Mouse (Mus musculus) stomach, embryonic 14.5 days (tissue): ENCODE results near the gene Isl1. TPM values are rescaled to one million over a fixed set of nuclear protein-coding genes. Genes with fewer than 3 reads are reported as not detected.

Source experiments
- ATAC-seq: fragments of 200-750 bp; cut with Nextera tagmentation; 2 replicates; pipeline ENCODE4 v1.8.0; 2017; ENCODE audit warnings: low read depth, moderate TSS enrichment; ENCODE audit not compliant: insufficient number of reproducible peaks, insufficient read depth, low FRiP score
- H3K27ac ChIP-seq: fragments of 300-500 bp; sonication (generic); 2 replicates; pipeline ENCODE4 v1.5.1; 2014; ENCODE audit warnings: mild to moderate bottlenecking, low read length, moderate library complexity, mixed read lengths
- H3K27me3 ChIP-seq: fragments of 300-500 bp; sonication (generic); 2 replicates; pipeline ENCODE4 v1.6.1; 2014; ENCODE audit warnings: low read length, control low read depth, mixed read lengths; ENCODE audit not compliant: control insufficient read depth, insufficient read depth
- H3K36me3 ChIP-seq: fragments of 300-500 bp; sonication (generic); 2 replicates; pipeline ENCODE4 v1.6.1; 2014; ENCODE audit warnings: mild to moderate bottlenecking, control low read depth, low read length, moderate library complexity, mixed read lengths; ENCODE audit not compliant: control insufficient read depth, insufficient read depth
- H3K4me1 ChIP-seq: fragments of 300-500 bp; sonication (generic); 2 replicates; pipeline ENCODE4 v1.6.1; 2014; ENCODE audit warnings: low read length, control low read depth, mixed read lengths; ENCODE audit not compliant: control insufficient read depth, insufficient read depth
- H3K4me2 ChIP-seq: fragments of 300-500 bp; sonication (generic); replicated peaks from 2 replicates; pipeline ENCODE4 v1.6.1; 2014; ENCODE audit warnings: low read depth, low read length, control low read depth
- H3K4me3 ChIP-seq: fragments of 300-500 bp; sonication (generic); 2 replicates; pipeline ENCODE4 v1.5.1; 2014; ENCODE audit warnings: low read depth, low read length, control low read depth
- H3K9ac ChIP-seq: fragments of 300-500 bp; sonication (generic); replicated peaks from 2 replicates; pipeline ENCODE4 v1.6.1; 2014; ENCODE audit warnings: low read depth, mild to moderate bottlenecking, control low read depth, low read length, moderate library complexity, mixed read lengths
- H3K9me3 ChIP-seq: fragments of 300-500 bp; sonication (generic); 2 replicates; pipeline ENCODE4 v1.6.1; 2016; ENCODE audit warnings: low read depth, low read length, control low read depth; ENCODE audit not compliant: control insufficient read depth
- WGBS: fragments of 180-500 bp; shearing (Covaris S2); extraction: QIAGEN DNeasy Blood & Tissue Kit; methylation state at CpG from one replicate; pipeline ENCODE4 v1.1.7; 2014; 5-methylcytosine and 5-hydroxymethylcytosine counted together
- polyA plus RNA-seq: library from polyadenylated mRNA; unstranded; fragments of >200 nt; fragmentation: Nextera tagmentation; extraction: Ambion mirVana; gene quantifications from 2 replicates; pipeline ENCODE4 v1.2.1, GENCODE M21; 2014

The Isl1 gene
- polyA plus RNA-seq, 1 experiment from 2014 or later = 54.2 TPM

DNA sequence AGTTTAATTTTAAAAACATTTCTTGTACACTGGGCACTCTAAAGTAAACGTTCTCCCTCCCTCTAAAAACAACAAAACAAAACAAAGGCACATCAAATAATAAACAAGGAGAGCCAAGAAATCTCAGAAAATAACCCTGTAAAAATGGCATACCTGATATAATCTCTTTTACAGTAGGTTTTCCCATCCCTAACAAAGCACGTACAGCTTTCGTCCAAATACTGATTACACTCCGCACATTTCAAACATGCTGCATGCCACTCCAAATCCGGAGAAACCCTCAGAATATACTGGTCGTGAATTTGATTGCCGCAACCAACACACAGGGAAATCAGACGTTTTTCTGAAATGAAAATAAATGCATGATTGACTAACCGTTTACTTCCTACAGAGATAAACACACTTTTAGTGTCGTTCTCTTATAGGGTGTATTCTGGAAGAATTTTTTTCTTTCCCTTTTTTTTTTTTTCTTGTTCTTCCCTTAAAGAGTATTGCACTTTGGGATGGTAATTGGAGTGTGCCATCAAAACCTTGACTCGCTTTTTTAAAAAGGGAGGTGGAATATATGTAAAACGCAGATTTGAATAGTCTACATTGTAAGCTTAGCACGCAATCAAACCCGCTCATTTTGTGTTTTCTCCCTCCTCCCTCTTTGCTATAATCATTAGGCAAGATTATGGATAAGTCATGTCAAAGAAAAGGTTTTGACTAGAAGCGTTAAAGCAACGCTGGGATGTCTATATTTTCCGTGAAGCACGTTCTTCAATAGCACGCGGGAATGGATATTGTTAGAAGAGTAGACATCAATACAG, 1.2 kb downstream of the Isl1 start:
- no peak for ATAC-seq
- H3K4me2 ChIP-seq = peak overlapping the region; percentile 74
- H3K9ac ChIP-seq = peak overlapping the region; percentile 89
- no peaks in the 10 kb centered on the region for H3K36me3 ChIP-seq
- H3K9me3 ChIP-seq = no peaks in the 10 kb centered on the region
- 0 out of 2 replicates have a peak, but pooled peaks cover 3% of the 10 kb centered on the region for H3K4me1 ChIP-seq
- peak overlapping the region; percentile 89; the same call in 1 of the 2 replicates for H3K27ac ChIP-seq
- 2% methylated on average over 20 of the region's 20 CpGs for WGBS
- peaks cover 6% of the 10 kb centered on the region; the same call in 1 of the 2 replicates for H3K27me3 ChIP-seq
- peak overlapping the region; percentile 81 for H3K4me3 ChIP-seq

DNA sequence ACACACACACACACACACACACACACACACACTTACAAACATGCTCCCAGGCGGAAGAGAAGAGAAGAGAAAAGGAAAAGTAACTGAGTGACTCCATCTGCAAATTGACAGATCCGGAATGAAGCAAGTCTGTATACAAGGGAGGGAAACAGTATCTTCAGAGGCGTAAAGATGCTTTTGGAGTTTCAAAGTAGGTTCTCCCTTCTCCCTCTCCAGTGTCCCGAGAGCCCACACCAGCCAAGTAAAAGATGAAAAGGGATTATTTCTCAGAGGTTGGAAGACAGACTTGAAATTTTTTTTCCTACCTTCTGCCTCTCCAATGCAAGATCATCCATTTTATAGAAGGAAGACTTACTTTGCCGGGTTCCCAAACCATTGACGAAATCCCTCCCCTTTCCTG, 2.9 kb downstream of the Isl1 start:
- 0 out of 2 replicates have a peak, but pooled peaks cover 7% of the 10 kb centered on the region for H3K4me1 ChIP-seq
- no peaks in the 10 kb centered on the region; the same call in 1 of the 2 replicates for H3K36me3 ChIP-seq
- peak overlapping the region; percentile 51 for H3K4me2 ChIP-seq
- peak overlapping the region; percentile 81 for H3K4me3 ChIP-seq
- peaks cover 12% of the 10 kb centered on the region for H3K27me3 ChIP-seq
- no peak for ATAC-seq
- H3K9ac ChIP-seq = peak overlapping the region; percentile 49
- H3K9me3 ChIP-seq = no peaks in the 10 kb centered on the region
- H3K27ac ChIP-seq = peak overlapping the region; percentile 41; the same call in 1 of the 2 replicates
- 29% methylated on average over 6 of the region's 6 CpGs for WGBS

DNA sequence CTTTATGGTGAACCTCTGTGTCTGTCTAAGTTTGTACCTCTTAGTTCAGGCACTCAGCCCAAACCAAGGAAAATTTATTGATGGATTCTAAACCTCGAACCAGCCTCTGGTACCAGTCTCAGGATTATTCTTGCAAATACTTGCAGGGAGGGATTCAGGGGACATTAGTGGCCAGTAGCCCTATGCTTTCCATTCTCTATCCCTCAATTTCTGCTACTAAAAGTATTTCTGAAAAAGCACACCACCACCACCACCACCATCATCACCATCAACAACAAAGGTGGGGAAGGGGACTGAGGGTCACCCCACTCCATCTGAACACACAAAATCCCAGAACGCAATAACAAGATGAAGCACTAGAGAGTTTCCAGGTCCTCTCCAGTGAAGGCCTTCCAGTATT, 3.8 kb downstream of the Isl1 start:
- peaks cover 12% of the 10 kb centered on the region for H3K27me3 ChIP-seq
- H3K4me3 ChIP-seq = peak overlapping the region; percentile 81
- peak overlapping the region; percentile 75; the same call in 1 of the 2 replicates for H3K27ac ChIP-seq
- WGBS = 27% methylated on average over 2 of the region's 2 CpGs
- H3K36me3 ChIP-seq = no peaks in the 10 kb centered on the region; the same call in 1 of the 2 replicates
- H3K4me2 ChIP-seq = peak overlapping the region; percentile 51
- H3K4me1 ChIP-seq = 0 out of 2 replicates have a peak, but pooled peaks cover 7% of the 10 kb centered on the region
- no peaks in the 10 kb centered on the region for H3K9me3 ChIP-seq
- no peak for ATAC-seq
- peak overlapping the region; percentile 49 for H3K9ac ChIP-seq

DNA sequence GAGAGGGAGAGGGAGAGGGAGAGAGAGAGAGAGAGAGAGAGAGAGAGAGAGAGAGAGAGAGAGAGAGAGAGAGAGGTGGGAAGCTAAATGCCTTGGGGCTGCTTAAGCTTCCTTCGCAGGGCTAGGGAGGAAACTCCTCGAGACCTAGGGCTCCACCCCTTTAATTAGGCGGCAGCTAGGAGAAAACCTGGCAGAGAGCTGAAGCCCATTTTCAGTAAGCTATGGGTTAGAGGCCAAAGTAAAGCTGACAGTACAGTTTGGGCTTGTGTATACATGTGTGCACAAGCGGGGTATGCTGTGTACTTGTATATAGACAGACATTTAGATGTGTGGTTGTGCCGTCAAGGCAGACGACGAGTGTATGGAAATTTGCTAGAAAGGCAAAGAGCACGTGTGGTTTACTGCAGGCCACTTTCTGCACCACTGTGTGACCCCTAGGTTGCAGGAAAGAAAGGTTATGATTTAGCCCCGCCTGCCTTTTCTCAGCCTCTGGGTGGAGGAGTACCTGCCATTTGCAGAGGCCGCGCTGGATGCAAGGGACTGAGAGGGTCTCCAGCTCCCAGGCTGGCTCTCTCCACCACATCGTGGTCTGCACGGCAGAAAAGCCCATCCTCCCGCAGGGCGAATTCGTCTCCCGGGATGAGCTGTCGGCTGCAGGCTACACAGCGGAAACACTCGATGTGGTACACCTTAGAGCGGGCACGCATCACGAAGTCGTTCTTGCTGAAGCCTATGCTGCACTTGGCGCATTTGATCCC, 4.6 kb downstream of the Isl1 start:
- Histone ChIP-seq H3K36me3 (no peaks in the 10 kb centered on the region; the same call in 1 of the 2 replicates), H3K4me3 (peak overlapping the region; percentile 81), H3K27ac (peak overlapping the region; percentile 75; the same call in 1 of the 2 replicates), H3K9me3 (no peaks in the 10 kb centered on the region), H3K27me3 (peaks cover 12% of the 10 kb centered on the region), H3K4me2 (peak overlapping the region; percentile 51), H3K9ac (peak overlapping the region; percentile 49), H3K4me1 (0 out of 2 replicates have a peak, but pooled peaks cover 7% of the 10 kb centered on the region)
- no peak for ATAC-seq
- 6% methylated on average over 25 of the region's 25 CpGs for WGBS

DNA sequence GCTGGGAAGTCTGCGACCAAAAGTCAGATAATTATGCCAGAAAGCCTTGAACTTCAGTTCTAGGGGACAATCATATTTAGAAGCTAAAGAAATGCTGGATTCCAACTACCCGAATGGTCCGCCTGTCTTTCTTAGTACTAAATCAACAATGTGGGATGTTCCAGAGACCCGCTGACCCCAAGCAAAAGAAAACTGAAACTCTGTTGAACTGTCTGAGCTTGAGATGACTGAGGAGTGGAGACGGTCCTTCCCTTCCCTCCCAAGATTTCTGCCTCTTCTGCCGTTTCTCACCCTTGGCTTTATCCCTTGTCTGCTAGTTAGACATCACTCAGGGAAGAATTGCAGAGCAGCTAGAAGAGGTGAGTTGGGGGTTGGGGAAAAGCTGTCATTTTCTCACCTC, 5.7 kb downstream of the Isl1 start:
- Histone ChIP-seq H3K27me3 (peaks cover 12% of the 10 kb centered on the region), H3K9me3 (no peaks in the 10 kb centered on the region), H3K4me1 (0 out of 2 replicates have a peak, but pooled peaks cover 7% of the 10 kb centered on the region), H3K9ac (peak overlapping the region; percentile 34; the same call in 1 of the 2 replicates), H3K4me3 (peak overlapping the region; percentile 16), H3K27ac (peak overlapping the region; percentile 63; the same call in 1 of the 2 replicates), H3K36me3 (no peaks in the 10 kb centered on the region; the same call in 1 of the 2 replicates), H3K4me2 (peak overlapping the region; percentile 51)
- 20% methylated on average over 6 of the region's 6 CpGs for whole genome bisulfite sequencing
- no peak for ATAC-seq

DNA sequence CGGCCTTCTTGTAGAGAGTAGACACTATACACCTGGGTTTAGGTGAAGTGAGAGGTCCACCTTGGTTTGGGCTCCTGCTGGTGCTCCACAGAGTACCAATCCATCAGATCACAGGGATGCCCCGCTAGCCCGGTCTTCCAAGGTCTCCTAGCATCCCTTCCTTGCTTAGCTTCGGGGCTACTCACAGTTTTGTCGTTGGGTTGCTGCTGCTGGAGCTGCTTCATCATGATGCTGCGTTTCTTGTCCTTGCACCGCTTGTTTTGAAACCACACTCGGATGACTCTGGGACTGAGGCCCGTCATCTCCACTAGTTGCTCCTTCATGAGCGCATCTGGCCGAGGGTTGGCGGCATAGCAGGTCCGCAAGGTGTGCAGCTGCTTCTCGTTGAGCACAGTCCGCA, 6.6 kb downstream of the Isl1 start:
- Histone ChIP-seq H3K4me2 (peak overlapping the region; percentile 51), H3K27me3 (peaks cover 12% of the 10 kb centered on the region), H3K4me1 (0 out of 2 replicates have a peak, but pooled peaks cover 7% of the 10 kb centered on the region), H3K9me3 (no peaks in the 10 kb centered on the region), H3K36me3 (no peaks in the 10 kb centered on the region; the same call in 1 of the 2 replicates), H3K4me3 (peak overlapping the region; percentile 16; the same call in 1 of the 2 replicates), H3K9ac (peak overlapping the region; percentile 33), H3K27ac (peak overlapping the region; percentile 63)
- 29% methylated on average over 15 of the region's 15 CpGs for WGBS
- ATAC-seq = no peak

DNA sequence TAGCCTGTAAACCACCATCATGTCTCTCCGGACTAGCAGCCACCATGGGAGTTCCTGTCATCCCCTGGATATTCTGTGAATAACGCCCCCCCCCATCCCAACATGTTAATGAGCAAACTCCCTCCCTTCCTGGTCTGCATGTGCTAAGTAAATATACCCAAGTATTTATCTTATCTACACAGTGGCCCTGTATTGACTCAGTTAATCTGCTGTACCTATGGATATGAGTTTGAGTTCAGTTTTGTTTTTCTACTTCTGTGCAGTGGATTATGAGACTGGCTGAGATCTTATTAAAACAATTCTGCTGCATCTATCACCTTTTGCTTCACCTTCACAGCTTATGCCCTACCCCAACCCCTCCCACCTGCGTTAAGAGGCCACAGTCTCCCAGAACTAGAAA, 7.8 kb downstream of the Isl1 start:
- peaks cover 12% of the 10 kb centered on the region for H3K27me3 ChIP-seq
- ATAC-seq = peak; percentile 56

DNA sequence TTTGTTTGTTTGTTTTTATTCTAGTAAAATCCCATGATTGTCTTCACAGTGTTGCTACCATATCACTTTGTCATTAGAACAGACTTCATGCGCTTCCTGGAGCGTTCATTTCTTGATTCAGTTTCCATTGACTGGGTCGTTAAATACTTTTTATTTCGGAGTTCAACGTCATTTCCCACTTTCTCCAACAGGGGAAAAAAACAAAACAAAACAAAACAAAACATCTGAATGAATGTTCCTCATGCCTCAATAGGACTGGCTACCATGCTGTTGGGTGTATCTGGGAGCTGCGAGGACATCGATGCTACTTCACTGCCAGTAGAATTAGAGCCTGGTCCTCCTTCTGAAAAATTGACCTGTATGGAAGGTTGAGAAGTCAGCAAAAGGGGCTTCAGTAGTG, 10.2 kb downstream of the Isl1 start:
- Histone ChIP-seq H3K27me3 (peaks cover 7% of the 10 kb centered on the region), H3K9me3 (no peaks in the 10 kb centered on the region)

More for the DNA sequence above, 7.8 kb downstream of the Isl1 start:
- H3K9me3 ChIP-seq = no peaks in the 10 kb centered on the region
- no peak overlapping the region for H3K27ac ChIP-seq
- no peak overlapping the region for H3K4me3 ChIP-seq
- H3K4me1 ChIP-seq = 0 out of 2 replicates have a peak, but pooled peaks cover 7% of the 10 kb centered on the region
- peak overlapping the region; percentile 21; the same call in 1 of the 2 replicates for H3K9ac ChIP-seq
- no peaks in the 10 kb centered on the region; the same call in 1 of the 2 replicates for H3K36me3 ChIP-seq
- H3K4me2 ChIP-seq = peak overlapping the region; percentile 23; the same call in 1 of the 2 replicates
- 40% methylated on average over 3 of the region's 3 CpGs for WGBS

More for the DNA sequence above, 10.2 kb downstream of the Isl1 start:
- no peak for ATAC-seq
- Histone ChIP-seq H3K27ac (no peak overlapping the region), H3K9ac (no peak overlapping the region), H3K4me3 (no peak overlapping the region; the same call in 1 of the 2 replicates), H3K36me3 (no peaks in the 10 kb centered on the region; the same call in 1 of the 2 replicates), H3K4me2 (no peak overlapping the region; the same call in 1 of the 2 replicates), H3K4me1 (peaks cover 7% of the 10 kb centered on the region; the same call in 1 of the 2 replicates)
- 49% methylated on average over 7 of the region's 7 CpGs for WGBS
